Mouse (Mus musculus): ENCODE measurements around the gene Ifih1. TPM values are rescaled to one million over a fixed set of nuclear protein-coding genes. Genes with fewer than 3 reads are reported as not detected.

Gene Ifih1
- polyA plus RNA-seq, 1 experiment: 1.3 TPM

- Histone ChIP-seq H3K27ac (ENCODE audit: insufficient read depth, low read length) (no peak overlapping the region), H3K4me1 (ENCODE audit: control insufficient read depth, insufficient read depth, low read length) (no peaks in the 10 kb centered on the region), H3K27me3 (ENCODE audit: control insufficient read depth, insufficient read depth, low read length) (no peaks in the 10 kb centered on the region), H3K4me3 (replicated peaks; ENCODE audit: insufficient read depth, low read depth, low read length) (no peak overlapping the region)
- TF ChIP-seq POLR2A (IDR thresholded peaks at IDR 0.05; ENCODE audit: borderline replicate concordance, insufficient read depth, low read length) (no peak), CTCF (IDR thresholded peaks at IDR 0.05; ENCODE audit: borderline replicate concordance, insufficient read depth, low read depth, low read length) (no peak)
- WGBS: 63% methylated on average over 10 of the region's 10 CpGs
- DNase-seq: no peak
These were observed 72.8 kb downstream of the Ifih1 start for GRCm38 (mm10) chr2:62573099-62573752.

GRCm38 (mm10) chr2:62564687-62565086, 81.4 kb downstream of the Ifih1 start:
- no peaks in the 10 kb centered on the region for H3K27me3 ChIP-seq (ENCODE audit: control insufficient read depth, insufficient read depth, low read length)
- no peak for DNase-seq
- TF ChIP-seq CTCF (IDR thresholded peaks at IDR 0.05; ENCODE audit: borderline replicate concordance, insufficient read depth, low read depth, low read length) (no peak), POLR2A (IDR thresholded peaks at IDR 0.05; ENCODE audit: borderline replicate concordance, insufficient read depth, low read length) (no peak)
- no peak overlapping the region for H3K27ac ChIP-seq (ENCODE audit: insufficient read depth, low read length)
- no peaks in the 10 kb centered on the region for H3K4me1 ChIP-seq (ENCODE audit: control insufficient read depth, insufficient read depth, low read length)
- H3K4me3 ChIP-seq (replicated peaks; ENCODE audit: insufficient read depth, low read depth, low read length): no peak overlapping the region
- whole genome bisulfite sequencing: 92% methylated on average over 1 of the region's 1 CpGs

GRCm38 (mm10) chr2:62562661-62563485, 83.2 kb downstream of the Ifih1 start:
- no peak overlapping the region for H3K4me3 ChIP-seq (replicated peaks; ENCODE audit: insufficient read depth, low read depth, low read length)
- TF ChIP-seq POLR2A (IDR thresholded peaks at IDR 0.05; ENCODE audit: borderline replicate concordance, insufficient read depth, low read length) (no peak), CTCF (IDR thresholded peaks at IDR 0.05; ENCODE audit: borderline replicate concordance, insufficient read depth, low read depth, low read length) (no peak)
- no peaks in the 10 kb centered on the region for H3K27me3 ChIP-seq (ENCODE audit: control insufficient read depth, insufficient read depth, low read length)
- no peak overlapping the region for H3K27ac ChIP-seq (ENCODE audit: insufficient read depth, low read length)
- no peak for DNase-seq
- 72% methylated on average over 5 of the region's 5 CpGs for WGBS
- H3K4me1 ChIP-seq (ENCODE audit: control insufficient read depth, insufficient read depth, low read length): no peaks in the 10 kb centered on the region

GRCm38 (mm10) chr2:62557417-62557816, 88.6 kb downstream of the Ifih1 start:
- H3K27me3 ChIP-seq (ENCODE audit: control insufficient read depth, insufficient read depth, low read length): no peaks in the 10 kb centered on the region
- 64% methylated on average over 2 of the region's 2 CpGs for WGBS
- H3K4me3 ChIP-seq (replicated peaks; ENCODE audit: insufficient read depth, low read depth, low read length): no peak overlapping the region
- DNase-seq: no peak
- H3K4me1 ChIP-seq (ENCODE audit: control insufficient read depth, insufficient read depth, low read length): no peaks in the 10 kb centered on the region
- H3K27ac ChIP-seq (ENCODE audit: insufficient read depth, low read length): no peak overlapping the region
- TF ChIP-seq POLR2A (IDR thresholded peaks at IDR 0.05; ENCODE audit: borderline replicate concordance, insufficient read depth, low read length): no peak
- TF ChIP-seq CTCF (IDR thresholded peaks at IDR 0.05; ENCODE audit: borderline replicate concordance, insufficient read depth, low read depth, low read length): no peak

GRCm38 (mm10) chr2:62556349-62556748, 89.7 kb downstream of the Ifih1 start:
- no peaks in the 10 kb centered on the region for H3K27me3 ChIP-seq (ENCODE audit: control insufficient read depth, insufficient read depth, low read length)
- no peak overlapping the region for H3K27ac ChIP-seq (ENCODE audit: insufficient read depth, low read length)
- no peak for DNase-seq

GRCm38 (mm10) chr2:62549659-62550058, 96.4 kb downstream of the Ifih1 start:
- H3K27ac ChIP-seq (ENCODE audit: insufficient read depth, low read length): no peak overlapping the region
- no peaks in the 10 kb centered on the region for H3K27me3 ChIP-seq (ENCODE audit: control insufficient read depth, insufficient read depth, low read length)
- TF ChIP-seq CTCF (IDR thresholded peaks at IDR 0.05; ENCODE audit: borderline replicate concordance, insufficient read depth, low read depth, low read length): no peak
- no peak for TF ChIP-seq POLR2A (IDR thresholded peaks at IDR 0.05; ENCODE audit: borderline replicate concordance, insufficient read depth, low read length)
- WGBS: 88% methylated on average over 3 of the region's 3 CpGs
- H3K4me1 ChIP-seq (ENCODE audit: control insufficient read depth, insufficient read depth, low read length): no peaks in the 10 kb centered on the region
- DNase-seq: no peak
- H3K4me3 ChIP-seq (replicated peaks; ENCODE audit: insufficient read depth, low read depth, low read length): no peak overlapping the region

More at GRCm38 (mm10) chr2:62556349-62556748, 89.7 kb downstream of the Ifih1 start:
- TF ChIP-seq CTCF (IDR thresholded peaks at IDR 0.05; ENCODE audit: borderline replicate concordance, insufficient read depth, low read depth, low read length) (no peak), POLR2A (IDR thresholded peaks at IDR 0.05; ENCODE audit: borderline replicate concordance, insufficient read depth, low read length) (no peak)
- WGBS: 96% methylated on average over 9 of the region's 9 CpGs
- H3K4me1 ChIP-seq (ENCODE audit: control insufficient read depth, insufficient read depth, low read length): no peaks in the 10 kb centered on the region
- no peak overlapping the region for H3K4me3 ChIP-seq (replicated peaks; ENCODE audit: insufficient read depth, low read depth, low read length)

GRCm38 (mm10) chr2:62549131-62549530, 96.9 kb downstream of the Ifih1 start:
- Histone ChIP-seq H3K27me3 (ENCODE audit: control insufficient read depth, insufficient read depth, low read length) (no peaks in the 10 kb centered on the region), H3K4me1 (ENCODE audit: control insufficient read depth, insufficient read depth, low read length) (no peaks in the 10 kb centered on the region), H3K4me3 (replicated peaks; ENCODE audit: insufficient read depth, low read depth, low read length) (no peak overlapping the region), H3K27ac (ENCODE audit: insufficient read depth, low read length) (no peak overlapping the region)
- DNase-seq: no peak
- TF ChIP-seq POLR2A (IDR thresholded peaks at IDR 0.05; ENCODE audit: borderline replicate concordance, insufficient read depth, low read length): no peak
- no peak for TF ChIP-seq CTCF (IDR thresholded peaks at IDR 0.05; ENCODE audit: borderline replicate concordance, insufficient read depth, low read depth, low read length)
- 64% methylated on average over 4 of the region's 4 CpGs for WGBS

GRCm38 (mm10) chr2:62548104-62548503, 98.0 kb downstream of the Ifih1 start:
- no peak for DNase-seq
- 96% methylated on average over 5 of the region's 5 CpGs for WGBS

More at GRCm38 (mm10) chr2:62548104-62548503, 98.0 kb downstream of the Ifih1 start:
- TF ChIP-seq POLR2A (IDR thresholded peaks at IDR 0.05; ENCODE audit: borderline replicate concordance, insufficient read depth, low read length) (no peak), CTCF (IDR thresholded peaks at IDR 0.05; ENCODE audit: borderline replicate concordance, insufficient read depth, low read depth, low read length) (no peak)
- Histone ChIP-seq H3K4me1 (ENCODE audit: control insufficient read depth, insufficient read depth, low read length) (no peaks in the 10 kb centered on the region), H3K4me3 (replicated peaks; ENCODE audit: insufficient read depth, low read depth, low read length) (no peak overlapping the region), H3K27me3 (ENCODE audit: control insufficient read depth, insufficient read depth, low read length) (no peaks in the 10 kb centered on the region), H3K27ac (ENCODE audit: insufficient read depth, low read length) (no peak overlapping the region)

Other genes starting within 250 kb of the Ifih1 start
- gene Dpp4, start 234.0 kb downstream of the Ifih1 start, polyA plus RNA-seq (2012; rRNA removed): 0.76 and 0.85 TPM in 2 replicates
- gene Gcg, start 162.6 kb downstream of the Ifih1 start, polyA plus RNA-seq (2012; rRNA removed): 0.41 TPM in 1 of 2 replicates, not detected in the other
- 0.75 and 0.90 TPM in 2 replicates for gene Fap, start 72.2 kb downstream of the Ifih1 start, polyA plus RNA-seq (2012; rRNA removed)
- gene Gca, start 18.0 kb upstream of the Ifih1 start, polyA plus RNA-seq (2012; rRNA removed): 9.6 and 11.0 TPM in 2 replicates

Data from cerebellum, adult 2 months (tissue).